Mouse (Mus musculus) E14TG2a.4 (cell line): ENCODE results near the gene Pcdh17.

Source experiments
- H3K27me3 ChIP-seq: 2 replicates; pipeline ENCODE4 v1.6.1; 2014; ENCODE audit warnings: low read length, control low read depth; ENCODE audit not compliant: insufficient read depth
- H3K36me3 ChIP-seq: 2 replicates; pipeline ENCODE4 v1.6.1; 2014; ENCODE audit warnings: low read length, control low read depth; ENCODE audit not compliant: insufficient read depth
- H3K4me1 ChIP-seq: replicated peaks from 2 replicates; pipeline ENCODE4 v1.6.1; 2014; ENCODE audit warnings: low read depth, low read length, control low read depth
- H3K4me3 ChIP-seq: replicated peaks from 2 replicates; pipeline ENCODE4 v1.5.1; 2014; ENCODE audit warnings: mild to moderate bottlenecking, low read length
- H3K9me3 ChIP-seq: 2 replicates; pipeline ENCODE4 v1.6.1; 2014; ENCODE audit warnings: low read length, control low read depth
- CTCF ChIP-seq: conservative IDR thresholded peaks from 2 replicates; pipeline ENCODE4 v1.5.1; 2014; ENCODE audit warnings: low read length
- NANOG ChIP-seq: IDR thresholded peaks from 2 replicates; pipeline ENCODE4 v1.6.1; 2014; ENCODE audit warnings: borderline replicate concordance, low read length, mixed read lengths
- POU5F1 ChIP-seq: IDR thresholded peaks from 2 replicates; pipeline ENCODE4 v1.6.1; 2014; ENCODE audit warnings: low read length, borderline replicate concordance

Gene Pcdh17

DNA sequence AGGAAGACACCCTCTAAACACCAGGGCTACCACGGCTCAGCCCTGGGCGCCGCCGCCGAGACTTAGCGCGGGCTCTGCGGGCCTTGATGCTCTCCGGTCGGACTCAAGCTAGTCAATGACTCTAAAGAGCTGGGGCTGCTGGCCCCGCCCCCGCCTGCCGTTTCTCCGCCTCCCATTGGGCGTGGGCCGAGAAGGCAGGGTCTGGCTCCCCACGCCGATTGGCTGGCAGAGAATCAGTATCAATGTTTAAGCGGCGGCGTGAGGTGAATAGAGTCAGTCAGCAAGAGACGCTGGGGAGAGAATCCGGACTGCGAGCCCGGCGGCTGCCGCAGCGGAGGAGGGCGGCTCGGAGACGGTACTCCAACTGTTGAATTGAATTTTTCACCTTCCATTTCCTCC, at the start of gene Pcdh17:
Gene Pcdh17 (plus strand): TSS at position 276 of the 399 bp plus-strand sequence.
- TF ChIP-seq CTCF, result no peak
- TF ChIP-seq NANOG, result no peak
- TF ChIP-seq POU5F1, result no peak
- Histone ChIP-seq H3K36me3 (no peaks in the 10 kb centered on the region), H3K27me3 (peaks cover 57% of the 10 kb centered on the region), H3K9me3 (no peaks in the 10 kb centered on the region), H3K4me1 (peaks cover 45% of the 10 kb centered on the region), H3K4me3 (peak within 1 kb of the TSS; percentile 79)

DNA sequence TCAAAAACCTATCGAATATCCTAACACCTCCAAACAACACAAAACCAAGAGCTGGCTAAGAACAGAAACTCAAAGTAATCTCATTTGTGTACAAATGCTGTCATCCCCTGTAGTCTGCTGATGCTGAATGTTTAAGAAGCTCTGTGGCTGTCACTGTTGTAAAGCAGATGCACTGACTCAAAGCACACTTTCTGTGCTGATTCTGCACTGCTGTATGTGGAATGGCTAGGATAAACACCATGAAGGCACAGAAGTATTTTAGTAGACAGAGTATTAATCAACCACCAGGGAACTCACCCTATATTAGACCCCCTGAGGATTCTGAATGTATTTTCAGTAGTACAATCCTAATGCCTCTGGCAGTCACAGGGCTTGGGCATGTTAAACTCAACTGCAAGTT, 46.2 kb upstream of the Pcdh17 start:
- no peaks in the 10 kb centered on the region for H3K9me3 ChIP-seq
- H3K4me1 ChIP-seq, result no peaks in the 10 kb centered on the region
- no peaks in the 10 kb centered on the region for H3K27me3 ChIP-seq
- no peaks in the 10 kb centered on the region for H3K36me3 ChIP-seq
- TF ChIP-seq NANOG (no peak), CTCF (no peak), POU5F1 (no peak)
- H3K4me3 ChIP-seq, result no peak overlapping the region

GRCm38 (mm10) chr14:84424736-84425135, 18.6 kb upstream of the Pcdh17 start:
- Histone ChIP-seq H3K9me3 (no peaks in the 10 kb centered on the region), H3K27me3 (no peaks in the 10 kb centered on the region), H3K4me1 (no peaks in the 10 kb centered on the region), H3K36me3 (no peaks in the 10 kb centered on the region), H3K4me3 (no peak overlapping the region)
- no peak for TF ChIP-seq CTCF
- TF ChIP-seq POU5F1, result no peak
- TF ChIP-seq NANOG, result no peak

- no peaks in the 10 kb centered on the region for H3K36me3 ChIP-seq
- TF ChIP-seq CTCF (no peak), POU5F1 (no peak), NANOG (no peak)
- H3K4me1 ChIP-seq, result no peaks in the 10 kb centered on the region
- H3K9me3 ChIP-seq, result no peaks in the 10 kb centered on the region
- H3K27me3 ChIP-seq, result no peaks in the 10 kb centered on the region
- no peak overlapping the region for H3K4me3 ChIP-seq
Measured at GRCm38 (mm10) chr14:84426616-84427015, 16.7 kb upstream of the Pcdh17 start.

- Histone ChIP-seq H3K9me3 (no peaks in the 10 kb centered on the region), H3K4me1 (no peaks in the 10 kb centered on the region), H3K4me3 (no peak overlapping the region), H3K36me3 (no peaks in the 10 kb centered on the region), H3K27me3 (peaks cover 8% of the 10 kb centered on the region)
- TF ChIP-seq NANOG (no peak), CTCF (peak; percentile 43)
Measured at GRCm38 (mm10) chr14:84438066-84438770, 5.1 kb upstream of the Pcdh17 start.

DNA sequence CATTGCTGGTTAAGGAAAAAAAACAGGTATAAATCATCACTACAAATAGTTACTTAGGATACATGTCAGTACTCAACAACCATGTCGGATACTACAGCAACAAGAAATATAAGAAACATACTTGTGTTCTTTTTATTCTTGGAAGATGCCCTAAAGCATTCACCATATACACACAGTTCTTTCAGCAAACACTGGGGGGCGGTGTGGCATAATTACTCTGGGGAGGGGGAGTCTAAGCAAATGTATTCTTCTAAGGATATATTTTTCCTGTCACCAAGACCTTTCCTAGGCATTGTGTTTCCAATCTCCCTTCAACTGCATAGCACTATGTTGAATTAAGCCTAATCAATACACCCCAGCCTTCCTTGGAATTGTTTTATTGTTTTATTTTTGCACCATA, 2.5 kb upstream of the Pcdh17 start:
- TF ChIP-seq CTCF, result peak; percentile 53
- TF ChIP-seq POU5F1, result no peak
- no peak for TF ChIP-seq NANOG
- H3K27me3 ChIP-seq, result peaks cover 33% of the 10 kb centered on the region

GRCm38 (mm10) chr14:84442528-84443287, 655 bp upstream of the Pcdh17 start:
- peaks cover 51% of the 10 kb centered on the region for H3K27me3 ChIP-seq
- peak overlapping the region; percentile 79 for H3K4me3 ChIP-seq
- H3K9me3 ChIP-seq, result no peaks in the 10 kb centered on the region
- peaks cover 39% of the 10 kb centered on the region for H3K4me1 ChIP-seq
- TF ChIP-seq NANOG (no peak), POU5F1 (no peak), CTCF (no peak)
- no peaks in the 10 kb centered on the region for H3K36me3 ChIP-seq

More for the DNA sequence above, 2.5 kb upstream of the Pcdh17 start:
- Histone ChIP-seq H3K4me3 (no peak overlapping the region), H3K9me3 (no peaks in the 10 kb centered on the region), H3K4me1 (peaks cover 21% of the 10 kb centered on the region), H3K36me3 (no peaks in the 10 kb centered on the region)

DNA sequence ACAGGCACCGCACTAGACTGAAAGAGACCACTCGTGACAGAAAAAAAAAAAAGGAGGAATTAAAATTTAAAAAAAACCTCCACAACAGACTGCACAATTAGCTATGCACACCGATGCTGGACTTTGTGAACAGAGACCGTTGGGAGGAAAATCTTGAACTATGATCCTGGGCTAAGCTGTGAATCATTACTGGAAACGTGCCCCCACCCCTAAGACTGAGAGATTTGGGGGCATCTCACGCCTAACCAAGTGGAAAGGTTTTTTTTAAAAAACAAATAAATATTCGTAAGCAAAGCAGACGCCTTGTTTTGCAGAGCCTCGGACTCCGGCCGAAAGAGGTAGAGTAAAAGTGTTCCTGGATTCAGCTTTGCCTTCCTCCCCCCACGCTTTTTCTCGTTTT, 398 bp downstream of the Pcdh17 start:
- no peaks in the 10 kb centered on the region for H3K36me3 ChIP-seq
- peaks cover 48% of the 10 kb centered on the region for H3K4me1 ChIP-seq
- TF ChIP-seq NANOG (no peak), CTCF (no peak), POU5F1 (no peak)
- H3K9me3 ChIP-seq, result no peaks in the 10 kb centered on the region
- H3K4me3 ChIP-seq, result peak overlapping the region; percentile 79
- peaks cover 61% of the 10 kb centered on the region for H3K27me3 ChIP-seq

DNA sequence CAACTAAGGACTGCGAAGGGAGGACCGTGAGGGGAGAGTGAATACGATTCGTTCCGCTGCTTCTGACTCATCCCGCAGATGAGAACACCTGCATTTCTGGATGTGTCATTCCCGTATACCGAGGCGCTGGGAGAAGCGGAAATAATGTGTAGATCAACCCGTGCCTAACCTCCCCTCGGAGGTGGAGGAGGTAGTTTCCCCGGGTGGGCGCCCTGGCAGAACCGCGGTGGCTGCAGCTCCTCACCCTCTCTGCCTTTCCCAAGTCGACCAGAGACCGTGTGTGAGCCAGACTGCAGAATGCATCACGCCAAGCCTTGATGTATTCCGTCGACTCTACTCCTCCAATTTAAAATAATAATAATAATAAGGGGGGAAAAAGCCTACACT, 906 bp downstream of the Pcdh17 start:
- H3K4me3 ChIP-seq, result peak overlapping the region; percentile 79
- peaks cover 48% of the 10 kb centered on the region for H3K4me1 ChIP-seq
- peaks cover 64% of the 10 kb centered on the region for H3K27me3 ChIP-seq
- H3K9me3 ChIP-seq, result no peaks in the 10 kb centered on the region
- TF ChIP-seq POU5F1 (no peak), NANOG (no peak), CTCF (no peak)
- H3K36me3 ChIP-seq, result no peaks in the 10 kb centered on the region
